ENCODE assay signal across 1 mouse cellular context in the genomic region with DNA sequence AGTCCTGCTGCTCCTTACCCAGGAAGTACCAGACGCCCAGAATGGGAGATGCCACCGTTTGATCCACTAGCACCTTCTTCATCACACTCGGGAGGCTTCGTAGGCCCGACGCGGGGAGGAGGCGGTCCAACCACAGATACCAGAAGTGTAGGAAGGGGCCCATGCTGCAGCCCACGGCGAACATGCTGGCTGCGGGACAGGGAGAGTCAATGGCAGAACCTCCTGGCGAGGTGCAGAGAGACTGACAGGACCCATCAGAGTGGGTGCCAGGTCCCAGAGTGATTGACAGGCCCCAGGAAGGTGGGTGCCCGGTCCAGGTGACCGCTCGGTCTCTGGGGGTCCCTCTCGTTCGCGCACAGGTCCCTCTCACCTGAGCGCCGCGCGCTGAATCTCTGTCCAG.
TF ChIP-seq lines count a peak whose summit lies in the region.

No protein-coding gene starts in this region.

TF ChIP-seq in MEL, 35 proteins besides CTCF, POLR2A, EP300 and RAD21 (continued from another document):
- no peak for TF ChIP-seq MAFK (IDR thresholded peaks at IDR 0.05; ENCODE audit: borderline replicate concordance, low read depth, low read length)
